Mouse (Mus musculus) brain, embryonic 14.5 days (tissue): ENCODE data around the gene Ostm1.

Source experiments
- CTCF ChIP-seq: fragments of 200-500 bp; IDR thresholded peaks from 2 replicates; pipeline ENCODE4 v1.5.1; 2012; ENCODE audit warnings: inconsistent platforms, mild to moderate bottlenecking, moderate library complexity, borderline replicate concordance; ENCODE audit not compliant: insufficient read depth, insufficient read length; ENCODE audit errors: extremely low read depth
- POLR2A ChIP-seq: fragments of 200-500 bp; IDR thresholded peaks from 2 replicates; pipeline ENCODE4 v1.6.1; 2012; ENCODE audit warnings: mild to moderate bottlenecking, inconsistent platforms, borderline replicate concordance; ENCODE audit not compliant: poor library complexity, insufficient read depth, insufficient read length, severe bottlenecking; ENCODE audit errors: extremely low read depth

DNA sequence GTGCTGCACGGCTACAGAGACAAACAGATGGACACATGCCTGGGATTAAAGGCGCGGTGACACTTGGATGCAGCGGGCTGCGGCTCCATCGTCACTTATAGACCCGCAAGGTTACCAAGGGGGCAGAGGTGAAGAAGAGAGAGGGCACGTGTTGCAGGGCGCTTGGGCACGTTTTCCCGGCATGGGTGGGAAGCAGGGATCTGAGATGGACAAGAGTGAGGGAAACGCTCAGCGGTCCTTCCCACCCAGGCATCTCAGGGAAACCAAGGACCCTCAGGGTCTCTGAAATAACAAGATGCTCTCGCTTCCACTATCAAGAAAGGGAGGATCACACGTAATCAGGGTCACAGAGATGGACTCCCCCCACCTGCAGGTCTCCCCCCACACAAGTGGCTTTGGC lies 10.7 kb upstream of the Ostm1 start:
- TF ChIP-seq POLR2A (no peak), CTCF (no peak)
